Mouse (Mus musculus) cerebellum, adult 8-10 months (tissue): ENCODE measurements at regions not wholly inside any gene's neighbourhood (a gene's known extent, or its start where the extent isn't known, plus 50 kb on each side); places are given as distances from the start of the nearest gene placed in this dataset.

Source experiments
- DNase-seq: peaks from one replicate; pipeline ENCODE4 v3.0.0; 2022

DNA sequence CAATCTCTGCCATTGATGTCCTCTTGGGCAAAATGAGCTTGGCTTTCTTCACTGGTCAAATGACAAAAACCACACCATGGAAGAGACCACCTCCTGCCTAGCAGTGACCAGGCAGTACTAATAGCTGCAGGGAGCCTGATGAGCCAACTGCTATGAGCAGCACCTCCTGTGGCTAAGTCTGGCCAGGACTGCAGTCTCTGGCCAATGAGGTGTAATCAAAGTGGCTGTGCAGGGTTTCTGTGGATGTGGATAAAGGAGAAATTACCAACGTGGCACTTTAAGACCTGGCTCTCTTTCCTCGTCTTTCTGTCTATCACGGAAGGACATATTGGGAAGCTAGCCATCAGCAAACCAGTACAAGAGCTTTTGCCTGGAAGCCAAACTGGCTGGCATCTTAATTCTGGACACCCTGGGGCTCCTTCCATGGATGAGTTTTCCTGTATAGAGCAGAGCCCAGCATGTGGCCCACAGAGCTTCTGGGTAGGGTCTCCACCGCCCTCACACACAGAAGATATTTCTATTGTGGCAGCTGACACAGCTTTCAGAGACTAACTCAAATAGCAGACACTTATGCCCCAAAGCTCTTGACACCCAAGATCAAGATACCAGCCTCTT lies 188.2 kb upstream of the Rybp start:
- peak; percentile 39 for DNase-seq

DNA sequence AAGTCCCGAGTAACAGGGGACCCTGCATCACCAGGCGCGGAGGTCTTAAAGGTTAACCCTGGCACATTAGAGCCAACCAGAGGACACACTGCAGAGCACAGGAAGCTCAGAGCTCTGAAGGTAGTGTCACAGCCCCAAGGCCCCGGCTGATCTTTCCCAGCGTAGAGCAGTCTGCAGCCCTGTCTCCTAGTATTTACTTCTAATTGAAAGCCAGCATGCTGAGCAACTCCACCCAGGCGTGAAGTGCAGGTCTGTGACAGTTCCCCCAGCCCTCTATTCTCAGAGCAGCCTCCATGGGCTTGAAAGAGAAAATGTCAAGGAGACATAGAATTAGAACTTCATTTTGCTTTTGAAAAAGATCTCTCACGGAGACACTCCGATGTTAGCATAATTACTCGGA lies 187.0 kb upstream of the Rybp start:
- DNase-seq, result no peak

DNA sequence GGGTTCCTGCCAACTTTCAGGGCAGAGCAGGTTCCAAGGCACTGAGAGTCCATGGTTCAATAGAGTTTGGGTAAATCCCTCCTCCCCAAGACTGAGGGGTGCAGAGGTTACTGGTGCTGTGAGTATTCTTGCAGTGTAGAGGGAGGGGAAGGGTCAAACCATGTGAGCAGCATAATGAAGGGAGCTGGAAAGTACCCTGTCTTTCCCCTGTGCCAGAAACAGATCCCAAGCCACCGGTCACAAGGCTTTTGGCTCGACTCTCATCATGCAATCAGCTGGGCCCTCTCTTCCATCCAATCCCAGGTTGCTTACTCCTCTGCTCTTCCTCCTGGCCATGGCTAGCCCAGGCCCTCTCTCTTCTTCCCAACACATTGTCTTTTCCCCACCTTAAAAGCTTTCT lies 182.8 kb upstream of the Rybp start:
- DNase-seq, result no peak

DNA sequence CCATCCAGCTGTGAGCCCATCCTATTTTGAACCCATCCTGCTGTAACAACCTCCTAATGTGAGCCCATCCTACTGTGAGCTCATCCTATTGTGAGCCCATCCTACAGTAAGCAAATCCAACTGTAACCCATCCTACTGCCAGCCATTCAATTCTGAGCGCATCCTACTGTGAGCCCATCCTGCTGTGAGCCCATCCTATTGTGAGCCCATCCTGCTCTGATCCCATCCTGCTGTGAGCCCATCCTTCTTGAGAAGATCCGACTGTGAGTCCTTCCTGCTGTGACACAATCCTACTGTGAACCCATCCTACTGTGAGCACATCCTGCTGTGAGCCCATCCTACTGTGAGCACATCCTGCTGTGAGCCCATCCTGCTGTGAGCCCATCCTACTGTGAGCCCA lies 175.5 kb upstream of the Rybp start:
- no peak for DNase-seq

DNA sequence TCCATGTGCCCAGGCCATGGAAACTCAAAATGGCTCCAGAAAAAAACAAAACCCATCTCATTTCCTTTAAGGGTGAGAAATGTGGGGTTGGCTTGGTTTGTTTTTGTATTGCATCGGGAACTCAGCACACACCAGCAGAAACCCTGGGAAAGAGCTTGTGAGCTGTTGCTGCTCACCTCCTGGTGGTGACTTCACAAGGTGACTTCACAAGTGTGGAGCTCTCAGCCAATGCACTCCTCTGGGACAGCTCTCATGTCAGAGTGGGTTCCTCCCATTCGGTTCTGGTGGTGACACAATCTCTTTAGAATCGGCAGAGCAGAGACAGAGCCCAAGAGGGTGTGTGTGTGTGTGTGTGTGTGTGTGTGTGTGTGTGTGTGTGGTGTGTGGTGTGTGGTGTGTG lies 166.1 kb upstream of the Rybp start:
- no peak for DNase-seq

DNA sequence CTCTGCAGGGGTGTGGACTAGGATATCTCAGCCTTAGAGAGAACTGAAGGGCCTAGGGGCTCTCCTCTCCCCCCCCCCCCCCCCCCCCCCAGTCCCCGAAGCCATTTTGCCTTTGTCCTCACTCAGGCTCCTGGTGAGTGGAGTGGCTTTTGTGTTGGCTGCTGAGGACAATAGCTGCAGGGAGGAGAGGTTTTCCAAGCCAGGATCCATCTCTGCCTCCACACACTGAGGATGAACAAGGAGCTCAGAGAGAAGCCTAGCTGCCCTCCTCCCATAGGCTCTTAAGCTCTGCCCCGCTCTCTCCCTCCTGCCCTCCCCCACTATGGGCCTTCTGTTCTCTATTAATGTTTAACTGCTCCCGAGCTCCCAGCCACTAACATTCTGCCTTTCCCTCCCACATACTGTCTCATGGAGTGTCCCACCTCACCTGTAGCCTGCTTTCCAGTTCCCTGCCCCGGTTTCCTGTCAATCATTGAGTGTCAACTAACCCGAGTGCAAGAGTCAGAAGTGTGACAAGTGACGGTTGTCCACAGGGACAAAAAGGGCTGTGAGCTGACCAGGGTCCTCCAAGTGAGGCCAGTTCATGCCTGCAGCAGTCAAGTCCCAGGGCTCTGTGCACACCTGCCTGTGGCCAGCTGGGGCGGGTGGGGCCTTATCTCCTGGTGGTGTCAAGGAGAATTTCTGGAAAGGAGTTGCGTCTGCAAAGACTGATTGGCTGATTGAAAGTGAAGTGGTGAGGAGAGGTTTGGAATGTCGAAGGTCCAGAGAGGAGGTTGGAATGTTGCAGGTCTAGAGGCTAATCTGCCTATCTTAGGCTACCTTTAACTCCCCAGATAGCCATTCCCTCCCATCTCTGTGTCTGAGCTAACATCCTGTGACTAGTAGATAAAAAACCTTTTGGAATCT lies 165.1 kb upstream of the Rybp start:
- DNase-seq, result no peak

DNA sequence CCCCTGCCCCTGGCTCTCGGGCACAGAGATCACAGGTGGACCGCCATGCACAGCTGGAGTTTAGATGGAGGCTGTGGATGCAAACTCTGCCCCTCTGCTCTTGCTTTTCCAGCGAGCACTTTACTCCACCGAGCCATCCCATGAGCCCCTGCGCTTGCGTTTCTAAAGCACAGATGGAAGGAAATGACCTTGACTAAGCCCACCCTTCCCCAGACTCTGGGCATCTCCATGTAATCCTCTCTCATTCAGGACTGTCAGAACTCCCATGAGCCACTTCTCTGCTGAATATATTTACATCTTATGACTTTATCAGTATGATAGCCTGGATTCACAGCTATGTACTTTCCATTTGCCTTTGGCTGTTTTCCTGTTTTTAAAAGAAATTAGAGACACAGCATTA lies 162.8 kb upstream of the Rybp start:
- DNase-seq, result no peak

DNA sequence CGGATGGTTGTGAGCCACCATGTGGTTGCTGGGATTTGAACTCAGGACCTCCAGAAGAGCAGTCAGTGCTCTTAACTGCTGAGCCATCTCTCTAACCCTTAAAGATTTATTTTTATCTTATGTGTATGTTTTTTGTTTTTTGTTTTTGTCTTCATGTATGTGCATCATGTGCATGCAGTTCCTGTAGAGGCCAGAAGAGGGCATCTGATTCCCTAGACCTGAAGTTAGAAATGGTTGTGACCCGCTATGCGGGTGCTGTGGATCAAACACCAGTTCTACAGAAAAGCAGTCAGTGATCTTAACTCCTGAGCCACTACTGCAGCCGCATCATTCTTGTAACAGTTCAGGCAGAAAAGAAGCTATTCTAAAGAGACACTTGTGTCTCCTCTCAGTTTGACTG lies 161.8 kb upstream of the Rybp start:
- DNase-seq, result no peak

DNA sequence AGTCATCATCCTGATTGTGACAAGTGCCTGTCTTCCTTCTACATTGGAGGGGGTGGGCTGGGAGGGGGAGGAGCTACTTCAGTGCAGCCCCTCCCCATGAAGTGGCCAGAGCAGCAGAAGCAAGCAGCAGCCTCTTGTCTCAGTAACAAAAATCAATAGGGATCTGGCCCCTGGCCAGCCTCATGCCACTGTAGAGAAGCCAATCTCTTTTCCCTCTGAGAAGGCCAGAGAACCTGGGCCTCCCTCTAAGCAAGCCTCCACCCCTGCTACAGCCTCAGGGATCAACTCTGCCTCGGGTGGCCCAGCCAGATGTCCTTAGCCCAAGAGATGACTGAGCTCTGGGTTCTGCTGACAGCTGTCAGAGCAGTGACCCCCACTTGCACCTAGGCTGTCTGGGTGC lies 159.9 kb upstream of the Rybp start:
- no peak for DNase-seq

DNA sequence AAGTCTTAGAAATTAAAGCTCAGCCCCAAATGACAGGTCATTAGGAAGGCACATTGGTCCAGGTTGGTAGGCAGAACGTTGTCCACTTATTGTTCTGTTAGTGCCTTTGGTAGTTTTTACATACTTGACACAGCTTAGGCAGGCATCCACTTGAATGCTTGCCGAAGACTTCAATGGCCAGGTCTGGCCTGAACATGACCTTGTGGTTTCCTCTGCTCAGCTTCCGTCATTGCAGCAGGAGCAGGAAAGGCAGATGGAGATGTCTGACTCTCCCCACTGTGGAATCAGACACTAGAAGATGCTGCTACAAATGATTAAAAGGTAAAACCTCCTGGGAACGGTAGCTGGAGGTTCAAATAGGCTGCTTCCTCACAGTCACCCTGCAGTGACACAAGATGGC lies 159.5 kb upstream of the Rybp start:
- no peak for DNase-seq

DNA sequence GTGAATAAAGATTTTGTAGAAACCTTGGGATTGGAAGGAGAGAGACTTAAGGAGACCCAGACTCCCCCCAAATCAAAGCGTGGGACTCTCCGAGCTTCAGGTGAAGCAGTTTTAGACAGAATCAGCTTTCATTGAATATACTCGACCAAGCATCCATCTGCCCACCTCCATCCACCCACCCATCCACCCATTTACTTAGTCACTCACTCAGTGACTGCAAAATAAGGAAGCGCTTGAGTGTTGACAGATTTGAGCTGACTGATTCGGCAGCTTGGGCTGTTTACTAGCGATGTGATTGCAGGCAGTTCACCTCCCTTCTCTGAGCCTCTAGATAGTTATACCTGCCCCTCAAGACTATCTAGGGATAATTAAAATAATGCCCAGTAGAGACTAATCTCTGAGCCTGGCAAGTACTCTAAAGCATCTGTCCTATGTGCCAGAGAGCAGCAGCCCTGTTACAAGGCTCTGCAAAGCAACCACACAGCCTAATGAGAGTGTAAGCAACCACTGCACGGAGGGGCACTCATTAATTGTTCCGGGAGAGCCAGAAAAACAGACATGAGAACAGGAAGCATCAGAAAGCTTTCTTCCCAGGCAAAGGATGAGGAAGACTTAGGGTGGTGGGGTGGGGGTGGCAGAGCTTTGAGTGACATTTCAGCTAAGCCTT lies 151.9 kb upstream of the Rybp start:
- no peak for DNase-seq

DNA sequence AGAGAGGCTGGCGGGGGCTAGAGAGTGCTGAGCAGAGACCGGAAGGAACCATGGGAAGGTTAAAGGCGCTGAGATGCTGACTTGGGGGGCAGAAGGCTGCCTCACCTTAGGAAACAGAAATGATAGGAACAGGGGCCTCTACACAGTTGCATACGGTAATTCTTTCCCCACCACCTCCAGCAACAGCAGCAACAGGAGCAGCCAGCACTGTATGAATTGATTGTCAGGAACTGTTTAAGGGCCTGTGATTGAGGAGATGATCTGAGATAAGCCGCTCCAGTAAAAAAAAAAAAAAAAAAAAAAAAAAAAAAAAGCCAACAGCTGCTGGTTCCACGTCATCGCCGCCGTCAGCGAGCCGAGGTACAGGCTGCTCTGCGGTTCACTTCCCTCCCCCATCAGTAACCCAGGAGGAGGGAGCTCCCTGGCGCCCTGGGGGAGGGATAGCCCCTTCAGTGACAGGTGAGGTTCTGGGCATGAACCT lies 151.3 kb upstream of the Rybp start:
- DNase-seq, result no peak

DNA sequence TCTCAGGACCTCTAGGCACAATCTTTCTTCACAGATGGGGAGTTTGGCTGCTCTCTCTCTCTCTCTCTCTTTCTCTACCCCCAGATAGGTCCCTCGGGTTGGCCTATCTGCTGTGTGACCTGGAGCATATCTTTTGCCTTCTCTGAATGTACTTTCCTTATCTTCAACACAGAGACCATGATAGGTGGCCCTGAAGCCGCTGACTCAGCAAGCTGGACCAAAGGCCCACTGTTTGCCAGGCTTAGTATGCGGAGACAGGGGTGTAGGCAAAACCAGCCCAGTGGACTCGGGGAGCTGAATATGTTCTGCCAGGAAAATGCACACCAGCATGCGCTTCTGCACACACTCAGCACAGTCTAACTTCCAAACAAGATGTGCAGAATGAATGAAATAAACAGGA lies 150.7 kb upstream of the Rybp start:
- DNase-seq, result no peak

DNA sequence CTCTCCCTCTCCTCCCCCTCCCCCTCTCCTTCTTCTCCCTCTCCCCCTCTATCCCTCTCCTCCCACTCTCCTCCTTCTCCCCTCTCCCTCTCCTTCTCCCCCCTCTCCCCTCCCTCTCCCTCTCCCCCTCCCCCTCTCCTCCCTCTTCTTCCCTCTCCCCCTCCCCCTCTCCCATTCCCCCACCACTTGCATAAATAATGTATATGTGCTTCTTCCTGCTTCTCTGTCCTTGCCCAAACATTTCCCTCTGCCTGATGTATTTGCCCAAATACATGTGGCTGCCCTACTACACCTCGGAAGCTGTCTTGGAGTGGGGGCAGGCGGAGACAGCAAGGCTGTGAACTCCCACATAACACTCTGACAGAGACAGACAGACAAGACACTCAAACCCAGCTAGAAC lies 149.2 kb upstream of the Rybp start:
- DNase-seq, result no peak

DNA sequence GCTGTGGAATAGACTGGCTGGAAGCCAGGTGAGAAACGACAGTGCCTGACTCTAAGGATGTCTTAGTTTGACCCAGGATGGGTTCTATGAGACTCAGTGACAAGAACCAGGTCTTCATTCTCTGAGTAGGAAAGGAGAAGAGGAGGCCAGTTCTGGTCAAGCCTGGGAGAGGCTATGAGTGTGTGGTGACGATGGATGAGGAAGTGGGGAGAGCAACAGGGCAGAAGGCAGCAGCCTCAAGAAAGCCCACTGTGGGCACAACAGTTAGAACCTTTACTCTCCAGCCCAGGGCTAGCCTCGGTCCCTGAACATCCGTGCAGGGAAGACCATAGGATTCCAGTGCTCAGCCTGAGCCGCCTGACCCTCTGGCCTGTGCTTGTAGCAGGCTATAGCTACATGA lies 147.9 kb upstream of the Rybp start:
- no peak for DNase-seq

DNA sequence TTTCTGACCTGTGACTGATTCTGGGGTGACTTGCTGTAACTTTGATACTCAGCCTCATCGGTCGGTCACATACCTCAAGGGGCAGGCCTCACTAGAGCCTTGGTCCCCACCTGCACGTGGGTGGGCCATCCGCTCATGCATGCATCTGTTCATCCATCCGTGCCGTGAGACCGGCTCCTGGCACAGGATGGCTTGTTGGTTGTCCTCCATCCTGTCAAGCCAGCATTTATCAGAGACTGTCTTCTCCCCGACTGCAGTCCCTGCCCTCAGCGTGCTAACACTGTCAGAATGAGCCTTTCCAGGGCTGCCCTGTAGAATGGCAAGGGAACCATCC lies 146.2 kb upstream of the Rybp start:
- no peak for DNase-seq

DNA sequence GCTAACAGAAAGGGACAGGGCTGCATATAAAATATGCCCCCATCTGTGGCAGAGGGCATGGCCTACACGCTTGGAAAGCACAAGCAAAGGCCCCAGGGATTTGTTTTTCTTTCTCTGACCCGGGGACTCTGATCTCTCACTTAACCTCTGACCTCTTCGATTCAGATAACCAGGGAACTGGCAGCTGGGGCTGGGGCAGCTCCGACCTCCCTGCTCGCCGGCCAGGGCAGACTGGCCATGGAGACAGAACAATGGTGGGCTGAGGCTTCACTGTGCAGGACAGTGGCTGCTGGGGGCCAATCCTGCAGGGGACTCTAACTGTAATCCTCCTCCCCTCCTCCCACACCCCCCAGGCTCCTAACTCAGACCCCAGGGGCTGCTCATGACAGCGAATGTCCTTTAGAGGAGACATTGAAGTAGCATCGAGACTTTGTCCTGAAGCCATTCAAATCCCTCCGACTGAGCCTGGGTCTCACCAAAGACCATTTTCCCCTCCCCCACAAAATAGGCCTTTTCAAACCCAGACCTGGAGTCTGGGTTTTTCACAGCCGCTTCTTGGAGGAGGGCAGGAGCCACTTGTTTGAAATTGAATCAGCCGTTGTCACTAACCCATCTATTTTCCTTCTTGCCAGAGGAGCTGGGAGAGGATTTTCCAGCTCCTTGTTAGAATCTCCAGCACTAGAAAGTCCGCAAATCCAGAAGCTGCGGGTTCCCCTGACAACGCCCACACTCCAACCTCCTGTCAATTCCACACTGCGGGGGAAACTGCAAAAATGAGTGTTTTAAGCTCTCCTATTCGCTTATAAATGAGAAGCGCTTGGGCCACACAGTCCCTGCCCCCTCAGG lies 145.6 kb upstream of the Rybp start:
- no peak for DNase-seq

DNA sequence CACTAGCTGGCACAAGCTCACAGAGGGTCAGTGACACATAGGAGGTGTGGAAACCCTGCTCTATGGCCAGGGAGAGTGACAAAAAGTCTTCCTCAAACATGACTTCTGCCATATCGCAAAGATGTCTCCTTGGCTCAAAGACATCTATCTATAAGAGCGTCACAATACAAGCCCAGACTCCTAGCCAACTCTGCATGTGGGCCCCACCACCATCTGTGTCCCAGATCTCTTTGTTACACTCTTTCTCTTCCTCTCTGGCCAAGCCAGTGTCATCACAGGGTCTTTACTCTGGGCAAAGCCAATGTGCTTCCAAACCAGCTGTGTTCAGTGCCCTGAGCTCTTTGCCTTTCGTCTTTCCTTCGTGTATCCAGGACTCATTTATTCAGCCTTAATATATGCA lies 143.0 kb upstream of the Rybp start:
- no peak for DNase-seq

DNA sequence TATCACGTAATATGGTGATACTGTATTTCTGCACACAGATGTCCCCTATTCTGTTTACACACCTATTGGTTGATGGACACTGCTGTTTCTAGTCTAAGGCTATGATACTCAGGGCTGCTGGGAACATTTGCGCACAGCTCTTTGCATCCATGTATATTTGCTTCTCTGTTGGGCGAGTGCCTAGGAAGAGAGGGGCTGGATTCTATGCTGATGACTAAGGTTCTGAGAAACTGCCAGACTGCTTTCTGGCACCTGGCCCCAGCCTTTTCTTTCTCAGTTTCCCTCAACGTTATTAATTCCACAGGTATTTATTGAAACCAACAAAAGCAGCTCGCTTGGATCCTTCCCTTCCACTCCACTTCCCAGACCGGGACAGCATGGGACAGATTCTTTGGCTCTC lies 142.2 kb upstream of the Rybp start:
- DNase-seq, result no peak

DNA sequence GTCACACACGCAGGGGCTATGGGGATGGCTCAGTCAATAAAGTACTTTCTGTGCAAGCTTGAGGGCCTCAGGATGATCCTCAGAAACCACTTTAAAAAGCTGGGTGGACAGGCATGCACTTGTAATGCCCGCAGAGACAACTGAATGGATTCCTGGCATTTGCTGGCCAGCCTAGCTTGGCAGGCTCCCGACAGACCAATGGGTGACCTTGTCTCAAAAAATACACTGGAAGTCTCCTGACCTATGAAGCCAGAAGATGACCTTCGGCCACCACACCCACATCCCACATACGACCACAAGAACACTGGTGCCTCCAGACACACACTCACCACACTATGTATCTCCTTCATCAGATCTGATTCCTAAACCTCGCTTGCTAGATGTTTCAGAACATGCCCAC lies 141.5 kb upstream of the Rybp start:
- DNase-seq, result no peak

DNA sequence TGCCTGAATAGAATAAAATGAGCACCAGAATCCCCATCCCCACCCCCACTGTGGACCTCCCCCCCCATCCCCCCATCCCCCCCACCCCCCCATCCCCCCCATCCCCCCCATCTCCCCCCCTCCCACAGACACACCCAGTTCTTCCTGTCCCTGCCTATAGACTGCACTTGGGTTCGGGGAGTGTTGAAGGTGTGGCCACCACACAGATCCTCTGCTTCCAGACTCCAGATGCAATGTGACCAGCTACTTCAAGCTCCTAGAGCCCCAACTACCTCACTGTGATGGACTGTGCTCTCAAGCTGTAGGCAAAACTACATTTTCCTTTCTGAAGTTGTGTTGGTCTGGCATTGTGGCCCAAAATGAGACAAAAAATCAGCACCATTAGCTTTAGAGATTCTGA lies 138.3 kb upstream of the Rybp start:
- no peak for DNase-seq

DNA sequence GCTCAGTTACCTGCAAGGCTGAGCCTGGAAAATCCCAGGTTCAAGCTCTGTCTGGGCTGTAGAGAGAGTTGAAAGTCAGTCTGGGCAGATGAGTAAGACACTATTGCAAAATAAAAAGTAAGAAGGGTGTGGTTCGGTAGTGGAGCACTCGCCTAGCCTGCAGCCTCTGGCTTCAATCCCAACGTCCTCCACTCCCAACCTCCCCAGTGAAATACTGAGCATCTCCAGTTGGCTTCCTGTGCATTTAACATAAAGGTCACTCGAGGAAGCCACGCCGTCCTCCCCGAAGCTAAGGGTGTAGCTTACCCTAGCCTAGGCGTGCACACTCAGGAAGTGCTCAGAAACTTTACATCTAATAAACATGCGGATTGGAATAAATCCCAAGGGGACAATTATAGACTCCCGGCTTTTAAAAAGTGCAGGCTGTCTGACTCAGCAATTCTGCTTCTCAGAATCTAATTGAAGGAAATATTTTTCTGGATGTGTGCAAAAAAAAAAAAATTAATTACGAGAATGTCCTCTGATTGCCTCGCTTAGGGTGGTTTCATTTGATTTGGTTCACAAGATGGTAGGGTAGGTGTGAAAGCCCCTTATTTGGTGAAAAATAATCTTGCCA lies 137.6 kb upstream of the Rybp start:
- DNase-seq, result no peak

DNA sequence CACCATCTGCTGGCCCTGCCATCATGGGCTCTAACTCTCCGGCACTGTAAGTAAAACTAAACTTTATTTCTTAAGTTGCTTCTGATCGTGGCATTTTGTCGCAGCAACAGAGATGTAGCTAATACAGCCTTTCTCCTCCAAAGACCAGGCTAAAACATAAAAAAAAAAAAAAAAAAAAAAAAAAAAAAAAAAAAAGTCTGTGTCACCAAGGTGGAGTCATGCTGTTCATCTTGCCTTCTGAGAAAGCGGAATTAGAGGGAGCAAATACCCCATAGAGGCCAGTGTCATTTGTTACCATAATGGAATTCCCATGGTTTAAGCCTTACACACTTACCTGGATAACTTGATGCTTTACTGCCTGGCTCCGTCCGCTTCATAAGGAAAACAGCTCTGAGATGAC lies 136.9 kb upstream of the Rybp start:
- no peak for DNase-seq
